Mouse (Mus musculus): Measurements from ENCODE around the gene Stk11ip. TPM values are rescaled to one million over a fixed set of nuclear protein-coding genes. Genes with fewer than 3 reads are reported as not detected.
A peak's percentile ranks its signal among the peaks of the same experiment; 100 is the strongest.

Stk11ip gene
- total RNA-seq (2021) = 10 to 100 TPM in 1 of 2 experiments, 1 to 10 TPM in 1; 6.6 to 10.9 TPM
- long read RNA-seq, experiment 1, partial matches to known transcripts = 3 of 4 reads
- long read RNA-seq, experiment 1, other reads (novel, unspliced or antisense) = 1 of 4 reads
- long read RNA-seq, experiment 2, full-length matches to known transcripts = 2 of 3 reads
- long read RNA-seq, experiment 2, partial matches to known transcripts = 1 of 3 reads
- long read RNA-seq, experiment 2, other reads (novel, unspliced or antisense) = 0 of 3 reads

DNA sequence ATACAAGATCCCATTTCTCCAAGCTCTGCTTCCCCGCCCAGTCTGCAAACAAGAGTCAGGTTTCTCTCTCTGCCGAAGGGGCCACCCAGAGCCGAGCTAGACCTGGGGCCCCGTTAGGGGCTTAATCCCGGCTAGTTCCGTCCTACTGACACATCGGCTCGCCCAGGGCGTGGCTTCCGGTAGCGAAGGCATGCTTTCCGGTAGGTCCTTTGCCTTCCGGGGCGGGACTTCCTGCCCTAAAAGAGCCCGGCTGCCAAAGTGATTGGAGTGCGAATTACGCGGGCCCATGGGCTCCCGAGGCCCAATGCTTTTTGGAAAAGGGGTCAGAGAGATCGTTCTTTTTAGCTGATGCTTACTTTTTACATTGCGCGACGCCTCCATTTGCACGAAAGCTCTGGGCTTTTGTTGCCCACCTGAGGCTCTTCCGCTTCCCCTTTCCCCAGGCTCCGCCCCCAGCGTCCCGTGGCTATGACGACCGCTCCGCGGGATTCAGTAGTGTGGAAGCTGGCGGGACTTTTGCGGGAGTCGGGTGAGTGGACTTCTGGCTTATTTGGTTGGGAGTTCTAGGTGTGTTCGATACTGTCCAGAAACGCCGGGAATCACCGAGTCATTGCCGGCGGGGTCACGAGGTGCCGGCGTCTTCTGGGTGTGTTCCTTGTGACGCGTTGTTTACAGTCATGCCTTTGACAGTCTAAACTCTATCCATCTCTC, at the start of gene Stk11ip:
Gene Stk11ip (plus strand): TSS at position 209 of the 711 bp plus-strand sequence.
- peak; percentile 95 to 97 for DNase-seq

DNA sequence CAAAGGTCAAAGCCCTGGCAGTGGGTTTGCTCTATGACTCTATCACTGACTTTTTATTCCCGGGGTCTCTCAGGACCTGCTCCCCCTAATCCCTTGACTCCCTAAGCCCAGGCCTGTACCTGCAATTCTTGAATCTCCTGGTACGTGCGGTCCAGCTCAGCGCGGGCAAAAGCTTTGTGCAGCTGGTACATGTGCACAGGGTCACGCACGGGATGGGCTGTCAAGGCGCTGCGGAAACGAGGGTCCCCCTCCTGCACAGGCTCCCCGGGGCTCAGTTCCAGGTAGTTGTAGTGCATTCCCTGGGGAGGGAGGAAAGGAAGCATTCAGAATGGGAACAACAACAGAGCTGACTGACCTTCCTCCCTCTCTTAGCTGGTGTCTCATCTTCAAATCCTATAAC, 44.9 kb upstream of the Stk11ip start:
- no peak for DNase-seq

DNA sequence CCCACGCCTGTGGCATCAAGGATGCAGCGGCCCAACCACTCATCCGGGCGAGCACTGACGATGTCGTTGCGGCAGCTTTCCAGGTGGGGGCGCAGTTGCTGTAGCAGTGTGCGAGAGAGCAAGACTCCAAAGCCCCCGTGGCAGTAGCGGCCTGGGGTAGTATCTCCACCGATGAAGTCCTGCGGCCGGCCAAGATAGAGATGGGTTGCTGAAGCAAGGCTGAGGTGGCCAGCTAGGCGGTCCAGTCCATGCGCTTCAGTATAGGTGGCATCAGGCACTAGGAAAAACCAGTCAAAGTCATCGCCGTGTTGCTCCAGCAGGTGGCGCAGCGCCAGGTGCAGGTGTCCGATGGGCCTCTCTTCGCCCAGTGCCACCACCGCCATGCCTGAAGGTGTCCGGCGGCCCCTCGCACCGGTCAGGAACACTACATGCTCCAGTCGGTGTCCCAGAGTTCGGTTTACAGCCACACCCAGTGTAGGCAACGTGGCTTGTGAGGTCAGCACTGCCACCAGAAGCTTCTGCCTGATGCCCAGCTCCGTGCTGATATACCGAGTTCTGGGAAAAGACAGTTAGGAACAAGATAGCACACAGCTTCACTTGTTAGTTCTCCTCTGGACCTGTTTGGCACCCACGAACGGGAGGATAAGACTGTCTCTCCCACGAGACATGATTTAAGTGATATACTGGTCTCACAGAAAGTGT, 43.9 kb upstream of the Stk11ip start:
- peak; percentile 70 to 86 for DNase-seq

DNA sequence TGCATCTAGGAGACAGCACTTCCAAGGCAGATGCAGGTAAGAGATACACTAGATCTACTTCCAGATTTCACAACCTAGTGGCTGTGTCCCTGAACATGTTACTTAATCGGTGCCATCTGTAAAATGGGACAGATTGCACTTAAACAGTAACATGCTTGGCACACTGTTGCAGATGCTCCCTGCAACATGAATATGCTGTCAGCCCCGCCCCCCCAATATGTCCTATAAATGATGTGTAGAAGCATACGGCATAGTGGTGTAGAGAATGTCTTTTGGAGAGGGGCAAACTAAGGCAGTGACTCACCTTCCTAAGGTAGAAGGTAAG, 43.4 kb upstream of the Stk11ip start:
- no peak for DNase-seq

DNA sequence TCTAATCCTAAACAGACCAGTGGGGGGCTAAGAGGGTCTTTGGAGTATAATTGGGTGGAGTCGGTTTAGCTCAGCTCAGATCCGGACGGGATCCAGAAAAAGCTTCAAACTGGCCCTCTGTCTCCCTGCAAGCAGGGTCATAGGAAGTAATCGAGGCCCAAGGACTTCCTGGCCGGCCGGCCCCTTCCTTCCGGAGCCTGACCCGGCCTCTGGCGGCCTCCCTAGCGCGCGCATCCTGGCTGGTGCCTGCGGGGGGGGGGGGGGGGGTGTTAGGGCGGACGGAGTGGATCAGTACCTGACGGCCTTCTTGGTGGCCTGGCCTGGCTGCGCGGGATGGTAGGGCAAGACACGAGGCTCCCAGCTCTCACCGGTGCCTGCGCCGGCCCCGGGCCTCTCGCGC, 42.8 kb upstream of the Stk11ip start:
- peak; percentile 60 to 74 for DNase-seq

DNA sequence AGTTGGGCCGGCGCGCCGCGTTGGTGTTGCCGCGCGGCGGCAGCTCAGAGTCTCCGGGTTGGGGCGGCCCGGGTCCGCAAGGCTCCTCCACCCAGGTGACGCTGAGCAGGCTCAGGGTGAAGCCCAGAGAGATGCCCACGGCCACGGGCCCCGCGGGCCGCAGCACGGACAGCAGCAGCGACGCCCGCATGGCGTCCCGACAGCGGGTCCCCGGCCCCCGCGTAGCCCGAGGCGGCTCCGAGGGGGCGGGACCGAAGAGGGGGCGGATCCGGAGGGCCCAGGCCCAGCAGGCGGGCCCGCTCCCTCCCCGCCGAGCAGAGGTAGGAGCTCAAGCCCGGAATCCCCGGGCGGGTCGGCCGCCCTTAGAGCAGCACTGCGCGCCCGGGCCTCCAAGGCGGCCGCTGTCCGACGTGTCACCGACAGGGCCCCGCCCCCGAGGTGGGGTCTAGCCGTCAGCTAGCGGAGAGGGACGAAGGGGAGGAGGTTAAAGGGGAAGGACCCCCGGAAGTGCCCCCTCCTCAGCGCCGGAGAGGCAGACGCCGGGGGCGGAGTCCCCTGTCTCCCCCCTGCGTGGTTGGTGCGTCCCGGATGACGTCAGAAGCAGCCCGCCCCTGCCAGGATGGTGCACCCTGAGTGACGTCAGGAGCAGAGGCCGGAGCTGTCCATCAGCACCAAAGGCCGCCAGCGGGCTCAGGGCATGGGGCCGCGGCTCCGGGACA, 42.3 kb upstream of the Stk11ip start, which contains the start of the genes Chpf and Tmem198:
Gene Chpf (minus strand): TSS at position 392 of the 719 bp plus-strand sequence.
Gene Tmem198 (plus strand): TSS at position 617 of the 719 bp plus-strand sequence.
- DNase-seq = peak; percentile 95 to 96

GRCm38 (mm10) chr1:75479635-75479989, 41.7 kb upstream of the Stk11ip start:
- no peak for DNase-seq

GRCm38 (mm10) chr1:75480036-75480435, 41.3 kb upstream of the Stk11ip start:
- no peak for DNase-seq

- no peak for DNase-seq
Measured at GRCm38 (mm10) chr1:75480735-75481134, 40.6 kb upstream of the Stk11ip start.

DNA sequence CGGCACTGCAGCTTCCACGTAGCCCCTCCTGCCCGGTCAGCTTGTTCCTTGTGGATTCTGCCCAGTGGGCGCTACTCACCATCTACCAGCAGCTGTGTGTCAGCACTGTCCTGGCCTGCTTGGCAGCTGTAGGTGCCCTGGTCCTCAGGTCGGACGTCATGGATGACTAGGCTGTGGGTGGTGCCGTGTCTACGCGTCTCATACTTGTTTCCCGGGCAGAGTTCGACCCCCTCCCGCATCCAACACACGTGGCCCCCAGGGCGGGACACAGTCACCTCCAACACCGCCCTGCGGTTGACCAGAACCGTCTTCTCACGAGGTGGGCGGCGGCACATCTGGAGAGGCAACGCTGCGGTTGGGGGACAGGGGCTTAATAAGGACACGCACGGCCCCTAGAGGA, 34.8 kb upstream of the Stk11ip start:
- no peak for DNase-seq

DNA sequence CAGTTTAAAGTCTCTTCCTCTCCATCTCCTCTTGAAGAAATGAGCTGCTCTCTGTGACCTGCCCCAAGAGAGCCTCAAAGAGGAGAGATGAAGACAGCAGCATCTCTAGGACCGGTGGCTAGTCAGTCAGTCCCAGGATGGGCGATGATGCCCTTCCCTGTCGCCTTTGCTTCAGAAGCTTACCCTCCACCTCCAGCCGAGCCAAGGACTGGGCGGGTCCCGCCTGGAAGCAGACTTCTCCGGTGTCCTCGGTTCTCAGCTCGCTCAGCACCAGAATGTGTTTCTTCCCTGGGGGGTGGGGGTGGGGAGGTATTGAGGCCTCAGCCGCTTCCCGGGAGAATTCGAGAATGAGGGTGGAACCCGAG, 34.3 kb upstream of the Stk11ip start:
- no peak for DNase-seq

GRCm38 (mm10) chr1:75487405-75488161, 33.7 kb upstream of the Stk11ip start:
- DNase-seq = peak; percentile 48 to 51

GRCm38 (mm10) chr1:75490785-75491551, 30.4 kb upstream of the Stk11ip start:
- DNase-seq = no peak

- no peak for DNase-seq
Measured at GRCm38 (mm10) chr1:75492579-75493170, 28.7 kb upstream of the Stk11ip start.

DNA sequence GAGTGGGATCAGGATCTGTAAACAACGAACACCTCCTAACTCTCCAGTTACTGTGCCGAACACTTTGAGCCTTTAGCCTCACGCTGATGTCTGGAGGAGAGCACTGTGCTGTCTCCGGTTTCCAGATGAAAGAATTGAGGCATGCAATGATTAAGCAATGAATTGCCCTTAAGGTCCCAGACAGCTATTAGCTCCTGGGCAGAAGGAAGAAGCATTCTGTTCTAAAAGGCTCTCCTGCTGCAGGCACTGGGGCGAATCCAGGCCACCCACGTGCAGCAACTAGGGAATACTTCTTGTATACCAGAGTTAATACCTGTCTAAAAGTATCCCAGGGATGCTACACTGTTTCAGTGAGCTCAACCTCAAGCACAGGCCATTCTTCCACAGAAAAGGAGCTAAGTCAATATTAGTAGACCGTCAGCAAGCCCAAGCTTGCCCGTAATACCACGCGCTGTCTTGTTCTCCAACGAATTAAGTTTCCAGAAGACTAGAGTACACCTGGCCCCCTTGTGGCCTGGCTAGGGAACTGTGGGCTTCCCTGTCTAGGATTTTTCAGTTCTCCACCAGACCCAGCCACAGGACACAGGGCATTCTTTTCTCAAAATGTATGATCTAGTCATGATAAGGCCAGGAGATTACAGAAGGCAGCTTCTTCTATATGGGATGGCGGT, 26.3 kb upstream of the Stk11ip start:
- peak in 1 of 2 experiments; percentile 36 for DNase-seq

- DNase-seq = no peak
Measured at GRCm38 (mm10) chr1:75498897-75499296, 22.4 kb upstream of the Stk11ip start.

GRCm38 (mm10) chr1:75499441-75499840, 21.9 kb upstream of the Stk11ip start:
- DNase-seq = no peak

- no peak for DNase-seq
Measured at GRCm38 (mm10) chr1:75501905-75502304, 19.4 kb upstream of the Stk11ip start.

DNA sequence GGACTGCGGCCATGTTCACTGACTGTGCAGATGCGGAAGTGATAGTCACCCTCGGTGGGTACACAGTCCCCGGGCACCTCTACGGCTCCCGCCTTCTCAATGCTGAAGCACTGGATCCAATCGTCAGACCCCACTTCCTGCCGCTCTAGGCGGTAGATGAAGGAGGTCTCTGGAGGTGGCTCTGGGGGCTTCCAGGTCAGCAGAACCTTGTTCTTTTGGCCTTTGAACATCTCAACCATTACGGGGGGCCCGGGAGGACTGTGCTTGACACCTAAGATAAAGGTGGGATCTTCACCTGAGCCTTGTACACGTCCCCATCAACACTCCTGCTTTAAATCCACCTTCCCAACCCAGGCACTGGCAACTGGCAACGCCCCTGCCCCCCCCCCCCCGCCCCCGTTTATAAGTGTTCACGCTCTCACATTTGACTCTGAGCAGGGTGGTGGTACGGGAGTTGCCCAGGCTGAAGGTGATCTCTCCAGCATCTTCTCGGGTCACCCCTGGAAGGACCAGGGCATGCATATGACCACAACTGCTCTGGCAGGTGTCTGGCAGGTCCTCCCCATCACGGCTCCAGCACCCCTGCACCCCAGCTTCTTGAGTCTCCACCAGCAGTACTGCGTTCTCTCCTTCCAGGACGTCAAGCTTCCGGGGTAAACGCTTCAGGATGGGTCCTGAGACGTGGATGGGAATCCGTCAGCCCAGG, 18.2 kb upstream of the Stk11ip start:
- no peak for DNase-seq

GRCm38 (mm10) chr1:75503651-75503980, 17.7 kb upstream of the Stk11ip start:
- no peak for DNase-seq

All from heart, adult 18-20 months (tissue).